Mouse (Mus musculus) CH12.LX (cell line): ENCODE results near the gene Gse1. TPM values are rescaled to one million over a fixed set of nuclear protein-coding genes. Genes with fewer than 3 reads are reported as not detected.

Experiments used
- DNase-seq: peaks from one replicate; pipeline ENCODE4 v3.0.0-alpha.2; 2013; ENCODE audit errors: extremely low read depth
- H3K27ac ChIP-seq: 2 replicates; pipeline ENCODE4 v1.5.1; 2012; ENCODE audit warnings: low read depth, mild to moderate bottlenecking, control low read depth, moderate library complexity; ENCODE audit not compliant: insufficient read depth
- H3K27me3 ChIP-seq: replicated peaks from 2 replicates; pipeline ENCODE3; 2012; ENCODE audit warnings: inconsistent platforms
- H3K36me3 ChIP-seq, 2 experiments: replicated peaks in 1 of 2; 2 replicates each; pipeline versions ENCODE3 to v1.6.1; 2012; ENCODE audit warnings: inconsistent platforms in 1 of 2, low read length in 1 of 2, mild to moderate bottlenecking in 1 of 2, mixed read lengths in 1 of 2, moderate library complexity in 1 of 2; ENCODE audit not compliant: control insufficient read depth in 1 of 2, insufficient read depth in 1 of 2
- H3K4me1 ChIP-seq, 2 experiments: 2 replicates each; pipeline ENCODE4 v1.6.1; 2012; ENCODE audit warnings: inconsistent platforms in 1 of 2, moderate library complexity in 1 of 2; ENCODE audit not compliant: insufficient read depth in 2 of 2, control insufficient read depth in 1 of 2
- H3K4me2 ChIP-seq: 2 replicates; pipeline ENCODE4 v1.6.1; 2012; ENCODE audit warnings: low read depth, mild to moderate bottlenecking, control low read depth; ENCODE audit not compliant: poor library complexity, insufficient read depth, severe bottlenecking
- H3K4me3 ChIP-seq, 3 experiments: fragments of 150-350 bp in 1 of 3; sonication (generic) in 1 of 3; replicated peaks in 1 of 3; 2 replicates each; pipeline versions ENCODE3 to v1.5.1; 2011 to 2012; ENCODE audit warnings: low read depth in 2 of 3, low read length in 2 of 3, mild to moderate bottlenecking in 2 of 3, moderate library complexity in 2 of 3, control low read depth in 1 of 3, improper control_type of control experiment in 1 of 3, inconsistent platforms in 1 of 3, mixed read lengths in 1 of 3; ENCODE audit not compliant: poor library complexity in 1 of 3
- H3K79me2 ChIP-seq: replicated peaks from 2 replicates; pipeline ENCODE4 v1.6.1; 2012; ENCODE audit warnings: mild to moderate bottlenecking, moderate library complexity; ENCODE audit not compliant: control insufficient read depth, poor library complexity, insufficient read depth, severe bottlenecking; ENCODE audit errors: extremely low read depth
- H3K9ac ChIP-seq: 2 replicates; pipeline ENCODE4 v1.6.1; 2012; ENCODE audit warnings: low read depth, mild to moderate bottlenecking, control low read depth, moderate library complexity; ENCODE audit not compliant: insufficient read depth
- H3K9me3 ChIP-seq: replicated peaks from 2 replicates; pipeline ENCODE3; 2012; ENCODE audit warnings: low read length, inconsistent platforms, mixed read lengths
- BHLHE40 ChIP-seq: IDR thresholded peaks from 2 replicates; pipeline ENCODE4 v1.6.1; 2011; ENCODE audit warnings: mild to moderate bottlenecking, low read depth, low read length, improper control_type of control experiment
- CHD1 ChIP-seq: IDR thresholded peaks from 2 replicates; pipeline ENCODE4 v1.6.1; 2012; ENCODE audit warnings: low read depth, low read length, improper control_type of control experiment, inconsistent platforms
- CHD2 ChIP-seq: IDR thresholded peaks from 2 replicates; pipeline ENCODE4 v1.6.1; 2011; ENCODE audit warnings: low read length, improper control_type of control experiment
- CTCF ChIP-seq, 2 experiments: IDR thresholded peaks in 1 of 2; conservative IDR thresholded peaks in 1 of 2; 2 replicates each; pipeline ENCODE4 v1.5.1; 2011 to 2012; ENCODE audit warnings: low read depth in 2 of 2, low read length in 2 of 2, improper control_type of control experiment in 1 of 2, inconsistent platforms in 1 of 2, mild to moderate bottlenecking in 1 of 2, moderate library complexity in 1 of 2
- EP300 ChIP-seq: IDR thresholded peaks from 2 replicates; pipeline ENCODE4 v1.6.1; 2011; ENCODE audit warnings: low read length, improper control_type of control experiment
- ETS1 ChIP-seq: conservative IDR thresholded peaks from 2 replicates; pipeline ENCODE4 v1.6.1; 2012; ENCODE audit warnings: low read depth, mild to moderate bottlenecking, inconsistent platforms, low read length, improper control_type of control experiment, moderate library complexity
- HCFC1 ChIP-seq: IDR thresholded peaks from 2 replicates; pipeline ENCODE4 v1.6.1; 2012; ENCODE audit warnings: low read depth, mild to moderate bottlenecking, inconsistent platforms, low read length, improper control_type of control experiment
- IRF4 ChIP-seq: IDR thresholded peaks from 2 replicates; pipeline ENCODE4 v1.6.1; 2014; ENCODE audit warnings: low read depth, mild to moderate bottlenecking, inconsistent platforms, low read length, improper control_type of control experiment
- JUND ChIP-seq: conservative IDR thresholded peaks from 2 replicates; pipeline ENCODE4 v1.6.1; 2011; ENCODE audit warnings: low read depth, low read length, improper control_type of control experiment
- MAFK ChIP-seq: IDR thresholded peaks from 2 replicates; pipeline ENCODE4 v1.6.1; 2011; ENCODE audit warnings: low read length, improper control_type of control experiment; ENCODE audit not compliant: insufficient replicate concordance
- MXI1 ChIP-seq: IDR thresholded peaks from 2 replicates; pipeline ENCODE4 v1.6.1; 2011; ENCODE audit warnings: mild to moderate bottlenecking, low read depth, low read length, improper control_type of control experiment
- MYC ChIP-seq: IDR thresholded peaks from 2 replicates; pipeline ENCODE4 v1.6.1; 2011; ENCODE audit warnings: low read depth, mild to moderate bottlenecking, improper control_type of control experiment, low read length
- NELFE ChIP-seq: IDR thresholded peaks from 2 replicates; pipeline ENCODE4 v1.6.1; 2011; ENCODE audit warnings: low read depth, low read length, improper control_type of control experiment
- POLR2A ChIP-seq: IDR thresholded peaks from 2 replicates; pipeline ENCODE4 v1.6.1; 2011; ENCODE audit warnings: low read depth, mild to moderate bottlenecking, improper control_type of control experiment, low read length
- POLR2AphosphoS2 ChIP-seq: IDR thresholded peaks from 2 replicates; pipeline ENCODE4 v1.6.1; 2011; ENCODE audit warnings: low read depth, low read length, improper control_type of control experiment
- SMC3 ChIP-seq: IDR thresholded peaks from 2 replicates; pipeline ENCODE4 v1.6.1; 2011; ENCODE audit warnings: low read depth, low read length, improper control_type of control experiment
- TCF12 ChIP-seq: IDR thresholded peaks from 2 replicates; pipeline ENCODE4 v1.6.1; 2014; ENCODE audit warnings: low read depth, mild to moderate bottlenecking, inconsistent platforms, low read length, improper control_type of control experiment
- USF1 ChIP-seq: IDR thresholded peaks from 2 replicates; pipeline ENCODE4 v1.6.1; 2014; ENCODE audit warnings: low read depth, mild to moderate bottlenecking, inconsistent platforms, low read length, improper control_type of control experiment
- ZC3H11A ChIP-seq: IDR thresholded peaks from 2 replicates; pipeline ENCODE4 v1.6.1; 2012; ENCODE audit warnings: low read depth, mild to moderate bottlenecking, inconsistent platforms, low read length, improper control_type of control experiment
- ZKSCAN1 ChIP-seq: IDR thresholded peaks from 2 replicates; pipeline ENCODE4 v1.6.1; 2012; ENCODE audit warnings: low read depth, inconsistent platforms, low read length, improper control_type of control experiment, borderline replicate concordance
- ZMIZ1 ChIP-seq: IDR thresholded peaks from 2 replicates; pipeline ENCODE4 v1.6.1; 2012; ENCODE audit warnings: low read depth, mild to moderate bottlenecking, inconsistent platforms, low read length, improper control_type of control experiment
- dilution Hi-C: fragments of 300-500 bp; cut with MboI; formaldehyde crosslinking; loops from 2 replicates; pipeline ENCODE4 v1.14.3; 2020; ENCODE audit warnings: low sequenced_read_pairs; ENCODE audit not compliant: extremely low pct_unique_long_range_greater_than_20kb, extremely low pct_ligation_motif_present
- in situ Hi-C: fragments of 300-500 bp; cut with MboI; formaldehyde crosslinking; loops from 3 replicates; pipeline ENCODE4 v1.14.3; 2019; ENCODE audit warnings: low sequenced_read_pairs, low pct_ligation_motif_present, low pct_unique_long_range_greater_than_20kb, mixed read lengths
- polyA plus RNA-seq: library from polyadenylated mRNA; unstranded; fragments of >175 nt; gene quantifications from 2 replicates; pipeline ENCODE4 v1.2.1, GENCODE M21; 2012; ENCODE audit warnings: low read depth; ENCODE audit not compliant: insufficient read length
- total RNA-seq, 2 experiments: library from RNA; depleted of rRNA; stranded (reverse); fragments of 300-350 nt in 1 of 2; fragments of >200 nt in 1 of 2; gene quantifications; 2 replicates each; pipeline ENCODE4 v1.2.3; 2012 to 2014

Gse1 gene
- total and polyA plus RNA-seq, 3 experiments, result 1.3 to 9.8 (median 8.5) TPM

DNA sequence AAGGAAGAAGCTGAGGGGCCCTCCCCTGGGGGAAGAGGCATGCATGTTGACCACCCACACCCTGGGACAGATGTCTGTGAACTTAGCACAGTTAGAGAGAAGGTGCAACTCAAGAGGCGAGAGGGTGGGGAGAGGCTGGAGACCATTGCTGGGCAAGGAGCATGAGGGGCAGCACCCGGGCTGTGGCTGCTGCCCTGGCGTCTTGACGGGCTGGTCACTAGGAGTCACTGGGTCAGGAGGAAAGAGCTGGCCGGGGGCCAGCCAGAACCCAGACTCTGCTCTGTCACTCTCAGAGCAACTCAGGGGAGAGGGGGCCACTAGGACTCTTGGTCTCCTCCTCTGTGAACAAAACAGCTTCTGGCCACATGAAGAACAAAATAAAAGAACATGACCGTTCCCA, 38.8 kb upstream of the Gse1 start:
- Histone ChIP-seq H3K27me3 (peaks cover 53% of the 10 kb centered on the region), H3K4me1 (no peaks in the 10 kb centered on the region), H3K36me3 (no peaks in the 10 kb centered on the region), H3K79me2 (no peaks in the 10 kb centered on the region), H3K4me2 (no peak overlapping the region), H3K9me3 (peaks cover 7% of the 10 kb centered on the region), H3K9ac (no peak overlapping the region), H3K27ac (no peak overlapping the region), H3K4me3 (no peak overlapping the region)
- in situ Hi-C loops, result loop anchor here (10.0 kb wide), 1 partner anchor 425 kb away; no protein-coding TSS in a partner anchor
- TF ChIP-seq MAFK, result no peak
- DNase-seq, result no peak
- dilution Hi-C loops, result no loop called here

DNA sequence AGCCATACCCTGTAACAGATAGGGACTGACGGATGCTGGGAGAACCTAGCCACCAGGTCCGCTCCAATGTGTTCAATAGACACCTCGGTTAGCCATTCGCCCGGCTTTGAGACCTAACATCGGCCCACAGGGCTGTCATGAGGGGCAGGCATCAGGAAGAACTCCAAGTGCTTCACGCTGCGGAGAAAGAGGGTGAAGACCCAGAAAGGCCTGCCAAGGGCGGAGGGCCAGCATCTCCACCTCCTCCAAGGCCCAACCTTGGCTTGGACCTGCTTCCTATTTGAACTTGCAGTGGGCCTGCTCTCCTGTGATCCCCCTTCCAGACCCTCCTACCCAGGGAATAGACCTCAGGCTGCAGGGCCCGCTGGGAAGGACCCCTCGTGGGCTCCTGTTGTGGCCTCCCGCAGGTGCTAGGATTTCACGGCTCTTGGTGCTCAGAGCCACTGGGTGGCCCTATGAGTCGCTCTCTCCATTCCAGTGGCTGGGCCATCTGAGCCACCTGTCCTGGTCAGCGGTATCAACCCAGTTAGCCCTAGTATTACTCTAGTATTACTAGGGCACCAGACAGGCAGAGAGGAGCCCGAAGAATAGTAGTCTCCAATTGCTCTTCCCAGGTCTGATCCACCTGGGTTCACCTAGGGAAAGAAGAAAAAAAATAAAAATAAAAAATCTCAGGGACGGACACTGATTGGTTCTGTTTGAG, 38.0 kb upstream of the Gse1 start:
- Histone ChIP-seq H3K9ac (no peak overlapping the region), H3K79me2 (no peaks in the 10 kb centered on the region), H3K36me3 (no peaks in the 10 kb centered on the region), H3K27ac (no peak overlapping the region), H3K4me1 (no peaks in the 10 kb centered on the region), H3K4me3 (no peak overlapping the region), H3K4me2 (no peak overlapping the region), H3K27me3 (peaks cover 51% of the 10 kb centered on the region), H3K9me3 (peaks cover 7% of the 10 kb centered on the region)
- dilution Hi-C loops (no loop called here), in situ Hi-C loops (no loop called here)
- TF ChIP-seq IRF4 (no peak), ZKSCAN1 (no peak), ZC3H11A (no peak), CHD2 (no peak), POLR2A (no peak), BHLHE40 (no peak), MYC (no peak), EP300 (no peak), MXI1 (no peak), ETS1 (no peak), CTCF (conservative IDR thresholded peaks at IDR 0.05 in 1 of 2, IDR thresholded peaks at IDR 0.05 in 1 of 2; ENCODE audit: low read depth in 2 of 2, low read length in 2 of 2) (no peak), JUND (no peak), TCF12 (no peak), ZMIZ1 (no peak), HCFC1 (no peak), SMC3 (no peak), POLR2AphosphoS2 (no peak), USF1 (no peak), NELFE (no peak), CHD1 (no peak)
- no peak for DNase-seq
